Mouse (Mus musculus) CH12.LX (cell line): ENCODE data around the gene Styk1. TPM values are rescaled to one million over a fixed set of nuclear protein-coding genes. Genes with fewer than 3 reads are reported as not detected.

Experiments used
- MYC ChIP-seq: IDR thresholded peaks from 2 replicates; pipeline ENCODE4 v1.6.1; 2011; ENCODE audit warnings: low read depth, mild to moderate bottlenecking, improper control_type of control experiment, low read length
- polyA plus RNA-seq: library from polyadenylated mRNA; unstranded; fragments of >175 nt; gene quantifications from 2 replicates; pipeline ENCODE4 v1.2.1, GENCODE M21; 2012; ENCODE audit warnings: low read depth; ENCODE audit not compliant: insufficient read length
- total RNA-seq, 2 experiments: library from RNA; depleted of rRNA; stranded (reverse); fragments of 300-350 nt in 1 of 2; fragments of >200 nt in 1 of 2; gene quantifications; 2 replicates each; pipeline ENCODE4 v1.2.3; 2012 to 2014

The Styk1 gene
- total and polyA plus RNA-seq, 3 experiments, result not detected

DNA sequence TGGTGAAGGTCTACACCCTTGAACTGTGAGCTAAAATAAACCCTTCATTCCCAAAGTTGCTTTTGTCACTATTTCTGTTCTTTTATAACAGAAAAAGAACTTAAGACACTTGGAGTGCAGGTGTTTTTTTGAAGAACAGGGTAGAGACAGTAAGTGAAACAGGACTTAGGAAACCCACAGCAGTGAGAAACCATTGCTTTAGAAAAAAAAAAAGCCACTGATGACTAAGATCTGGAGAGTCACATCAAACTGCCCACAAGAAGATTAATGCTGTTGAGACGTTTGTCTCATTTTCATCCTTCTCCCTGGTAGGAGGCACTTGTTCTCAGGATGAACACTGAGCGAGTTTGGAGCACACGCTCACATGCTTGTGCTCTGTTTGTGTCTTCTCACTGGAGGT is 91.4 kb downstream of the Styk1 start (continued):
- TF ChIP-seq MYC, result no peak
- TF ChIP-seq, all 38 proteins: peak for 6

Other genes starting within 250 kb of the Styk1 start
- gene Klra2, start 106.2 kb downstream of the Styk1 start, total RNA-seq (2012; rRNA removed), result not detected in 2 replicates
- not detected in 2 replicates for gene Klra2, start 106.2 kb downstream of the Styk1 start, total RNA-seq (2014; rRNA removed)
- not detected in 2 replicates for gene Klra2, start 106.2 kb downstream of the Styk1 start, polyA plus RNA-seq
- gene Magohb, start 60.4 kb downstream of the Styk1 start, total RNA-seq (2012; rRNA removed), result 19.6 and 26.0 TPM in 2 replicates
- gene Magohb, start 60.4 kb downstream of the Styk1 start, total RNA-seq (2014; rRNA removed), result 78.5 and 79.2 TPM in 2 replicates
- gene Magohb, start 60.4 kb downstream of the Styk1 start, polyA plus RNA-seq, result 32.2 and 32.8 TPM in 2 replicates
- gene Ybx3, start 34.9 kb upstream of the Styk1 start, total RNA-seq (2012; rRNA removed), result 410 and 435 TPM in 2 replicates
- 391 and 415 TPM in 2 replicates for gene Ybx3, start 34.9 kb upstream of the Styk1 start, total RNA-seq (2014; rRNA removed)
- gene Ybx3, start 34.9 kb upstream of the Styk1 start, polyA plus RNA-seq, result 528 and 620 TPM in 2 replicates
- not detected in 2 replicates for gene 5430401F13Rik, start 132.8 kb upstream of the Styk1 start, total RNA-seq (2012; rRNA removed)
- gene 5430401F13Rik, start 132.8 kb upstream of the Styk1 start, total RNA-seq (2014; rRNA removed), result not detected in 2 replicates
- not detected in 2 replicates for gene 5430401F13Rik, start 132.8 kb upstream of the Styk1 start, polyA plus RNA-seq
- gene Gm6619, start 132.8 kb upstream of the Styk1 start, total RNA-seq (2012; rRNA removed), result not detected in 2 replicates
- gene Gm6619, start 132.8 kb upstream of the Styk1 start, total RNA-seq (2014; rRNA removed), result not detected in 2 replicates
- not detected in 2 replicates for gene Gm6619, start 132.8 kb upstream of the Styk1 start, polyA plus RNA-seq